Mouse (Mus musculus) E14TG2a.4 (cell line): ENCODE data around the gene Elac2.

Experiments
- H3K27me3 ChIP-seq: 2 replicates; pipeline ENCODE4 v1.6.1; 2014; ENCODE audit warnings: low read length, control low read depth; ENCODE audit not compliant: insufficient read depth
- H3K36me3 ChIP-seq: 2 replicates; pipeline ENCODE4 v1.6.1; 2014; ENCODE audit warnings: low read length, control low read depth; ENCODE audit not compliant: insufficient read depth
- H3K4me1 ChIP-seq: replicated peaks from 2 replicates; pipeline ENCODE4 v1.6.1; 2014; ENCODE audit warnings: low read depth, low read length, control low read depth
- H3K4me3 ChIP-seq: replicated peaks from 2 replicates; pipeline ENCODE4 v1.5.1; 2014; ENCODE audit warnings: mild to moderate bottlenecking, low read length
- H3K9me3 ChIP-seq: 2 replicates; pipeline ENCODE4 v1.6.1; 2014; ENCODE audit warnings: low read length, control low read depth
- CTCF ChIP-seq: conservative IDR thresholded peaks from 2 replicates; pipeline ENCODE4 v1.5.1; 2014; ENCODE audit warnings: low read length
- NANOG ChIP-seq: IDR thresholded peaks from 2 replicates; pipeline ENCODE4 v1.6.1; 2014; ENCODE audit warnings: borderline replicate concordance, low read length, mixed read lengths
- POU5F1 ChIP-seq: IDR thresholded peaks from 2 replicates; pipeline ENCODE4 v1.6.1; 2014; ENCODE audit warnings: low read length, borderline replicate concordance

The Elac2 gene

GRCm38 (mm10) chr11:64978720-64979488 is at the start of gene Elac2:
TSS of gene Elac2 (plus strand) at chr11:64979038.
- TF ChIP-seq CTCF (no peak), POU5F1 (no peak), NANOG (no peak)
- H3K4me1 ChIP-seq, result peaks cover 11% of the 10 kb centered on the region
- H3K4me3 ChIP-seq, result peak within 1 kb of the TSS; percentile 97
- H3K27me3 ChIP-seq, result 0 out of 2 replicates have a peak, but pooled peaks cover 5% of the 10 kb centered on the region
- peaks cover 41% of the 10 kb centered on the region for H3K36me3 ChIP-seq
- H3K9me3 ChIP-seq, result no peaks in the 10 kb centered on the region

GRCm38 (mm10) chr11:64929130-64929529 is 49.7 kb upstream of the Elac2 start:
- no peaks in the 10 kb centered on the region for H3K4me1 ChIP-seq
- H3K9me3 ChIP-seq, result no peaks in the 10 kb centered on the region
- no peak overlapping the region for H3K4me3 ChIP-seq
- no peaks in the 10 kb centered on the region for H3K36me3 ChIP-seq
- TF ChIP-seq POU5F1 (no peak), NANOG (no peak), CTCF (no peak)
- H3K27me3 ChIP-seq, result no peaks in the 10 kb centered on the region

- Histone ChIP-seq H3K9me3 (no peaks in the 10 kb centered on the region), H3K36me3 (no peaks in the 10 kb centered on the region), H3K27me3 (no peaks in the 10 kb centered on the region), H3K4me3 (no peak overlapping the region), H3K4me1 (no peaks in the 10 kb centered on the region)
- TF ChIP-seq POU5F1 (no peak), CTCF (no peak), NANOG (no peak)
These were observed 47.6 kb upstream of the Elac2 start for GRCm38 (mm10) chr11:64931060-64931770.

- H3K9me3 ChIP-seq, result no peaks in the 10 kb centered on the region
- H3K4me3 ChIP-seq, result no peak overlapping the region
- TF ChIP-seq NANOG (no peak), CTCF (no peak), POU5F1 (no peak)
- H3K27me3 ChIP-seq, result no peaks in the 10 kb centered on the region
- H3K4me1 ChIP-seq, result no peaks in the 10 kb centered on the region
- H3K36me3 ChIP-seq, result no peaks in the 10 kb centered on the region
These were observed 41.6 kb upstream of the Elac2 start for GRCm38 (mm10) chr11:64937226-64937625.

- Histone ChIP-seq H3K36me3 (no peaks in the 10 kb centered on the region), H3K9me3 (no peaks in the 10 kb centered on the region), H3K27me3 (no peaks in the 10 kb centered on the region), H3K4me3 (no peak overlapping the region), H3K4me1 (no peaks in the 10 kb centered on the region)
- TF ChIP-seq NANOG, result no peak
- no peak for TF ChIP-seq CTCF
- TF ChIP-seq POU5F1, result no peak
These were observed 37.6 kb upstream of the Elac2 start for GRCm38 (mm10) chr11:64941193-64941592.

GRCm38 (mm10) chr11:64949782-64950181 is 29.1 kb upstream of the Elac2 start:
- Histone ChIP-seq H3K27me3 (peaks cover 5% of the 10 kb centered on the region; the same call in 1 of the 2 replicates), H3K4me3 (no peak overlapping the region), H3K9me3 (no peaks in the 10 kb centered on the region), H3K36me3 (no peaks in the 10 kb centered on the region), H3K4me1 (no peaks in the 10 kb centered on the region)
- TF ChIP-seq NANOG (no peak), POU5F1 (no peak), CTCF (no peak)

GRCm38 (mm10) chr11:64956962-64957729 is 21.7 kb upstream of the Elac2 start:
- TF ChIP-seq CTCF, result no peak
- no peak for TF ChIP-seq NANOG
- no peak for TF ChIP-seq POU5F1
- Histone ChIP-seq H3K9me3 (no peaks in the 10 kb centered on the region), H3K36me3 (no peaks in the 10 kb centered on the region), H3K4me3 (no peak overlapping the region), H3K4me1 (peaks cover 10% of the 10 kb centered on the region; the same call in 1 of the 2 replicates), H3K27me3 (peaks cover 23% of the 10 kb centered on the region; the same call in 1 of the 2 replicates)

- Histone ChIP-seq H3K27me3 (peaks cover 5% of the 10 kb centered on the region; the same call in 1 of the 2 replicates), H3K9me3 (no peaks in the 10 kb centered on the region), H3K4me3 (no peak overlapping the region), H3K36me3 (no peaks in the 10 kb centered on the region), H3K4me1 (no peaks in the 10 kb centered on the region)
- TF ChIP-seq NANOG (no peak), POU5F1 (no peak), CTCF (no peak)
These were observed 16.2 kb upstream of the Elac2 start for GRCm38 (mm10) chr11:64962629-64963028.
